Mouse (Mus musculus): Measurements from ENCODE around the gene Gm14124. TPM values are rescaled to one million over a fixed set of nuclear protein-coding genes. Genes with fewer than 3 reads are reported as not detected.

Gm14124 gene
- 0.23 to 0.34 TPM (median 0.33 TPM) in 3 of 4 replicates, not detected in the other for total RNA-seq (2023)

DNA sequence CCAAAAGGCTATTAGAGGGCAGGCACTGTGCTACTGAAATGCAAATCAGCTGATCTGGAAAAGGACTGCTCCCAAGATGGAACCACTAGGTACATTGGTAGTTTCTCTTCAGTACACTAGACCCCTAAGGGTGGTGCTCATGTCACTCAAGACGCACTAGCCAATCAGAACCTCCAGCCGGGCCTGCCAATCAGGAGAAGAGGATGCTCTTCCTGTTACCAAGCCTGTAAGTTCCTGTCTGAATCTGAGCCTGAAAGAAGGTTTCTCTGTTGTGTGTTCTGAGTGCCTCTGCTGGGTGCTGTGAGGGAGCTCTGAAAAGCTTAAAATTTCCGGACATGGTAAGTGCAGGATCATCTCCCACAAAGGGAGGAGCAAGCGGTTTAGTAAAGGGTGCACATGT lies at the start of gene Gm14124:
Gene Gm14124 (plus strand): TSS at position 227 of the 400 bp plus-strand sequence.

DNA sequence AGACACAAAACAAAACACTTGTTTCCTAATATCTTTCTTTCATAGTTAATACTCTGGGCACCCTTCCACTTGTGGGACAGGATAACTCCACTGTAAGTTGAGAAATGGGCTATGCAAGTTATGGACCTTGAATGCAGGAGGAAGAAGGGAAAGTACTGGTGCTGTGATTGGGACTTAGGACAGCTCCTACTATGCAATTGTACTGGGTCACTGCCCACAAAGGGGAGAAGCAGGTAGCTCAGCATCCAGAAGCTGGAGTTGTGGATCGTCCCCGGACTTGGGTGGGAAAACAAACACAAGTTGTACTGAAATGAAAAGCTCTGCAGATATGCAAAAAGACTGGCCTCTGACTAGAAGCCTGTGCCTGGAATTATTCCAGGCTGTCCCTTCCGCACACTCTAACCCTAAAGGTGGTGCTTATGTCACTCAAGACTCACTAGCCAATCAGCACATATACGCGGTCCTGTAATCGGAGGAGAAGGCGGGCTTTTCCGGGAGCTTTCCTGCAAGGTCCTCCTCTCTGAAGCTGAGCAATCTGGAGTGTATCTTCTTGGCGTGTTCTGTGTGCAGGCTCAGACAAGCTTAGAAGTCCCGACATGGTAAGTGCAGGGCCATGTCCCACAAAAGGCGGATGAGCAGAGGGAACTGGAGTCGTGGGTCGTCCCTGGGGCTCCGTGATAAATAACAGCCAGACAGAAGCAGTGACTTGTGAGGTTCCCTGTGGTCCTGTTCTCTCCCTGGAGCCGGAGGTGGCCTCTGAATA lies 39.5 kb upstream of the Gm14124 start, which contains the start of gene Zfp937:
Gene Zfp937 (plus strand): TSS at position 474 of the 763 bp plus-strand sequence.

DNA sequence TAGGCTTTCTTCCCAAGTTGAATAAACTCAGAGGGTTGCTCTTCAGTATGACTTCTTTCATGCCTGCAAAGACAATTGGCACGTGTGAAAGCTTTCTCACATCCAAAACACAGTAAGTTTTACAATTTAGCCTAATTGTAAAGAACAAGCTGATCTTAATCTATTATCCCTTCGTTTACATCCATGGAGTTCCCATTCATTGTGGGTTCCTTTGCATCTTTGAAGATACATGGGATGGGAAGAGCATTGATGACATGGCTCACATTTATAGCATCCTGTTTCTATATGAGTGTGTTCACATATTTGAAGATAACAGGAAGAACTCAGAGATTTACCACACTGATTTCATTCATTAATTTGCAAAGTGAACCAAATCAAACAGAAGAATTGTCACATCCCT lies 1.8 kb upstream of the Gm14124 start, which contains the start of gene Gm21994:
Gene Gm21994 (minus strand): TSS at position 101 of the 400 bp plus-strand sequence.

Other genes with a start within 250 kb of the Gm14124 start
- gene Zfp120, start 120.8 kb upstream of the Gm14124 start, total RNA-seq (2023), result 8.8 to 13.1 TPM (median 10.3 TPM) in 4 replicates
- not detected in 4 replicates for gene Gm10770, start 77.8 kb upstream of the Gm14124 start, total RNA-seq (2023)
- 0.58 to 0.91 TPM (median 0.89 TPM) in 3 of 4 replicates, not detected in the other for gene Gm14139, start 75.8 kb upstream of the Gm14124 start, total RNA-seq (2023)
- gene Zfp937, start 39.4 kb upstream of the Gm14124 start, total RNA-seq (2023), result 2.9 to 4.5 TPM (median 4.1 TPM) in 4 replicates
- 10.7 to 15.8 TPM (median 12.1 TPM) in 4 replicates for gene Gm21994, start 1.9 kb upstream of the Gm14124 start, total RNA-seq (2023)
- gene Gm10130, start 66.2 kb downstream of the Gm14124 start, total RNA-seq (2023), result 3.5 to 13.5 TPM (median 9.3 TPM) in 4 replicates
- 4.1 to 6.9 TPM (median 5.0 TPM) in 4 replicates for gene 3300002I08Rik, start 105.2 kb downstream of the Gm14124 start, total RNA-seq (2023)
- gene Zfp442, start 194.0 kb downstream of the Gm14124 start, total RNA-seq (2023), result 2.9 to 4.4 TPM (median 4.0 TPM) in 4 replicates
- gene Zfp345, start 227.6 kb downstream of the Gm14124 start, total RNA-seq (2023), result 1.0 to 1.3 TPM (median 1.2 TPM) in 4 replicates

Measured in B cell, adult 62 days (primary cell).